Comparison of ENCODE assay signal across 1 mouse cellular context in the genomic region with DNA sequence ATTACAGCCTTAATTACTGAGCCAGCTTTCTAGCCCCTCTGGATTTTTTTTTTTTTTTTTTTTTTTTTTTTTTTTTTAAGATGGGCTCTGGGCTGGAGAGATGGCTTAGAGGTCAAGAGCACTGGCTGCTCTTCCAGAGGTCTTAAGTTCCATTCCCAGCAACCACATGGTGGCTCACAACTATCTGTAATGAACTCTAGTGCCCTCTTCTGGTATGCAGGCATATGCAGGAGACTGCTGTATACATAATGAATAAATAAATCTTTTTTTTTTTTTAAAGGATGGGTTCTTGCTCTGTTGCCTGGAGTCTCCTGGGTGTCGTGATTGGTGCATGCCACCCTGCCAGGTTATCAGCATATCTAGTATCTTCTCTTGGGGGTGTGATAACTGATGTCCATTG.
TF ChIP-seq lines count a peak whose summit lies in the region.

No protein-coding gene starts in this region.

TF ChIP-seq in MEL, 35 proteins besides CTCF, POLR2A, EP300 and RAD21:
- TF ChIP-seq RCOR1 (IDR thresholded peaks at IDR 0.05; ENCODE audit: low read depth, low read length) (0 out of 2 replicates have a peak, but pooled peaks have one; percentile 9), MYB (IDR thresholded peaks at IDR 0.05; ENCODE audit: low read depth, low read length) (no peak), TCF12 (IDR thresholded peaks at IDR 0.05; ENCODE audit: low read depth, low read length) (no peak), TAL1 (IDR thresholded peaks at IDR 0.05; ENCODE audit: low read length) (no peak), MAZ (IDR thresholded peaks at IDR 0.05; ENCODE audit: low read depth, low read length) (no peak), GABPA (IDR thresholded peaks at IDR 0.05; ENCODE audit: low read depth, low read length) (no peak), USF1 (IDR thresholded peaks at IDR 0.05; ENCODE audit: low read depth, low read length) (no peak), MAX (IDR thresholded peaks at IDR 0.05; ENCODE audit: low read length) (0 out of 2 replicates have a peak, but pooled peaks have one; percentile 17), ZKSCAN1 (IDR thresholded peaks at IDR 0.05; ENCODE audit: low read depth, low read length) (no peak), KAT2A (conservative IDR thresholded peaks at IDR 0.05; ENCODE audit: low read depth, low read length) (no peak), ETS1 (IDR thresholded peaks at IDR 0.05; ENCODE audit: low read depth, low read length) (no peak), SIN3A (IDR thresholded peaks at IDR 0.05; ENCODE audit: low read length) (0 out of 2 replicates have a peak, but pooled peaks have one; percentile 22), MEF2A (IDR thresholded peaks at IDR 0.05; ENCODE audit: extremely low read depth, insufficient replicate concordance, low read depth, low read length, poor library complexity, severe bottlenecking) (no peak), JUND (IDR thresholded peaks at IDR 0.05; ENCODE audit: low read depth, low read length) (no peak), ZC3H11A (IDR thresholded peaks at IDR 0.05; ENCODE audit: low read depth, low read length) (peak; percentile 41), NELFE (IDR thresholded peaks at IDR 0.05; ENCODE audit: low read depth, low read length) (no peak), SMC3 (IDR thresholded peaks at IDR 0.05; ENCODE audit: low read depth, low read length) (peak; percentile 60), ELF1 (IDR thresholded peaks at IDR 0.05; ENCODE audit: low read depth, low read length) (no peak), POLR2AphosphoS5 (IDR thresholded peaks at IDR 0.05; ENCODE audit: borderline replicate concordance, low read depth, low read length) (no peak), GATA1 (IDR thresholded peaks at IDR 0.05; ENCODE audit: low read depth, low read length) (no peak), TBP (IDR thresholded peaks at IDR 0.05; ENCODE audit: low read depth, low read length) (no peak), ZNF384 (IDR thresholded peaks at IDR 0.05; ENCODE audit: low read depth, low read length) (peak; percentile 88), MYC (IDR thresholded peaks at IDR 0.05; ENCODE audit: low read depth, low read length) (peak; percentile 79), E2F4 (IDR thresholded peaks at IDR 0.05; ENCODE audit: borderline replicate concordance, low read depth, low read length) (no peak)
